Mouse (Mus musculus): ENCODE results near the gene Brd3. TPM values are rescaled to one million over a fixed set of nuclear protein-coding genes. Genes with fewer than 3 reads are reported as not detected.

The Brd3 gene
- total RNA-seq, 4 experiments from 2014 or later: 87.2 to 97.9 (median 91.9) TPM

DNA sequence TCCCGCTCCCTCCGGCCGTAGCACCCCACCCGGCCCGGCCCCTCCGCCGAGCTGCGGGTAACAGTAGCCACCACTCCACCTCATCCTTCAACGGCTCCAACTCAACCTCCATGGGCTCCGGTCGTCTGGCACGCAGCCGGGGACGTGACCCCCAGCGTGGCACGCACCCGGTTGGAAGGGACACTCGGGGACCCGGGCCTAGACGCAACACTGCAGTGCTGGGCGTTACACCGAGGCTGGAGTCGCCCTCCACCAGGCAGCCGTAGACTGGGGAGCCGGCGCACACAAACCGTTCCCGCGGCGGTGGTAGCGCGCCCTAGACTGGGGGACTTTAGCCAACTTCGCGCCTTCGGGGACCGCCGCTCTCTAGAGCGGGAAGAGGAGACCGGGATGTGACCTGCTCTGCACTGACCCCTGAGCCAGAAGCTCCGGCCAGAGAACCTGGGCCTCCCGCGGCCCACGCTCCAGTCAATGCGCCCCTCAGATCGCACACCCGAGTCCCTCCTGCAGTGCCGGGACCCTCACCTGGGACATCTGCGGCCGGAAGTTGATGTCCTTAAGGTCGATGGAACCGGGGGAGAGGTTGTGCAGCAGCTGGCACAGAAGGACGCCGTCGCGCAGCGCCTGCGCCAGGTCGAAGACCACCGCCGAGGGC, 81.6 kb downstream of the Brd3 start:
- no peak for DNase-seq

DNA sequence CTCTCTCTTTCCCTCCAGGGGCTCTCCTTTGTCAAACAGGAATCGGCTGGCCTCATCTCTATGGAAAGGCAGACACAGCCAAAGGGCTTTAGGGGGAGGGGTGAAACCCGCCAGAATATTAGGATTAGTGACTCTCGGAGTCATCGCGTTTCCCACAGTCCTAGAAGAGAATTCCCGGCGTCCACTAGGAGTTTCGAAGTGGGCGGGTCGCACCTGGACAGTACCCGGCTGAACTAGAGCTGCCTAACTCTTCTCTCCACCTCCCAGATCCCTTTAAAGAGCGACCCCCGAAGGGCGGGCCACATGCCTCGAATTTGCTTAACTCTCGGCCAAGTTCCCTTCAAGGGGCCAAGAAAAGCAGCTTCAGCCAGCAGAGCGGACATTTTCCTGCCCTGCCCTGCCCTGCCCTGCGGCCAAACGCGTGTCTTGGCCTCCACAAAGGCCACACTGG, 82.3 kb downstream of the Brd3 start:
- DNase-seq: no peak

DNA sequence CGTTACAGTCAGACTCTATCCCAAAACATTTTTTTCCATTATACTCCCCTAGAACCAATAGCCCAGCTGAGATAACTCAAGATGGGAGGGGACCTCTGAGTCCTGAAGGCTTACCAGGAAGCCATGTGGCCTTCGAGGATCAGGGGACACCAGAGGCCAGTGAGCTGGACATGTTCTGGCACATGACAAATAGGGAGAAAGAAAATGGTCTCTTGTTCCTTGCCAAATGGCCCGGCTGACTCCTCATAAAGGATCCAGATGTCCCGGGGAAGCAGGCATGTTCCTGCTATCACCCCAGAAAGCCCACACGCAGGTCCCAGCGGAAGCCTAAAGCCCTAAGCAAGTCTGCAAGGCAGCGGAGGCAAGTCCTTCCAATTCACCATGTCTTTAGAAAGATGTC, 83.9 kb downstream of the Brd3 start:
- no peak for DNase-seq

DNA sequence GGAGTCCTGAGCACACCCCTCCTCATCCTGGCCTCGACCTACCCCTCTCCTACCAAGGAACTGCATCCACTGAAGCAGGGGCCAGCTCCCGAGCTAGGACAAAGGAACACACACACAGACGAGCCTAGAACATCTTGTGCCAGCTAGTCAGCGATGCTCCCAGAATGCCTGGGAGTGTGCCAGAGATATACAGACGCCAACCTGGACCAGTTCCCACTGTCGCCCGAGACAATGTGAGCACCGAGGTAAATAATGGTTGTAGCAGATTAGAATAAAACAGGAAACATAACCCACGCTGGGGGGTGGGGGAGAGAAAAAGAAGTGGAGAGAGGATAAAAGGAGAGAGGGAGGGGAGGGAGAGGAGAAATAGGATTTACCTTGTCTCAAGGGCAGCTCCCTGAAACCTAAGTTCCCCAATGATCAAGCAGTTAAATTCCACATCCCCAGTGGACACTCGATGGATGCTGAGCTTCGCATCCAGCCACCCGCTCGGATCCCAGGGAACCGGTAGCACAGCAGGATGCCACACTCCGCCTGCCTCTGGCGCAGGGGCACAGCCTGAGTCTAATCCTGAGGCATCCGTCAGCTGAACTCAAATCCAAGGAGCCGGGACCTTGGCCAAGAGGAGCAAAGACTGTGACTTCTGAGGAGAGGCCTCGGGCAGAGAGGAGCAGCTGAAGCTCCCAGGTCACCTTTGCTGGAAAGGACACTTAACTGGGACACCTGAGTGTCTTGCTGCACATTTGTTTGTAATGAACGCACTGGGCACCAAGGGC, 86.0 kb downstream of the Brd3 start:
- no peak for DNase-seq

DNA sequence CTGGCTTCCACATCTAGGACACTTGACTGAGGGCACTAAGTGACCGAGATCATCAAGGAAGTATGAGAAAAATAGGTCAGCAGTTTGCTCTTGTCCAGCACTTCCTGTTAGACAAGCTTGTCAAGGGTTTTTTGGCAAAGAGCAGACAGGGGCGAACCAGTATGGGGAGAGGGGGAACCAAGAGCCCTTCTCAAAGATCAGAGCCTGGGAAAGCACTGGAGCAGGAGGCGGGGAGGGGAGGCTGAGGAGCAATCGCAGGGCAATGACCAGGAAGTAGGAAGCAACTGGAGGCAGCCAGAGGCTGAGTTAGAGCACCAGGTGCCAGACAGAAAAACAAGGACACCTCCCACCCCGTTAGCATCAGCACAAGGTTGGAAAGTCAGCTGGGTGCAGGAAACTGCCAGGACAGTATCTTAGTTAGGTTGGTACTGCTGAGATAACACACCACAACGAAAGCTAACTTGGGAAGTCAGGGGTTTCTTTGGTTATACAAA, 88.8 kb downstream of the Brd3 start:
- no peak for DNase-seq

DNA sequence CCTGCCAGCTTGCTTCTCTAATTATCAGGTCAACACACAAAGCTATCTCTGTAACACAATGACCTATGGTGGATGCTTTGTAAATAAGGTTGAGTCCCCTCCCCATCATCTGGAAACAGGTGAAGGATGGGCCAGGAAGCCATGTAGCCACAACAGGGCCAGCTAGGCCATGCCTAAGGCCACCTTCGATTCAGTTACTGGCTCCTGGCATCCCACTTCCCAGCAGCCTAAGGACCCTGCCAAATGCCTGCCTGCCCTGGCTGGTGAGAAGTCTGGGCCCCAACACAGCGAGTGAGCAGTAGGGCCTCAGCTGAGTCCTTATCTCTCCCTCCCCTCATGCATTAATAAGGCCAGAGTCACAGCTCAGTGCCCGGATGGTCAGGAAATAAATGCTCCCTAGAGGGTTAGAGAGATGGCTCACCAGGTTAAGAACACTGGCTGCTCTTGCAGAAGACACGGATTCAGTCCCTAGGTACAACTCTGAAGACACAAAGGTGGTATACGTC, 89.8 kb downstream of the Brd3 start:
- no peak for DNase-seq

DNA sequence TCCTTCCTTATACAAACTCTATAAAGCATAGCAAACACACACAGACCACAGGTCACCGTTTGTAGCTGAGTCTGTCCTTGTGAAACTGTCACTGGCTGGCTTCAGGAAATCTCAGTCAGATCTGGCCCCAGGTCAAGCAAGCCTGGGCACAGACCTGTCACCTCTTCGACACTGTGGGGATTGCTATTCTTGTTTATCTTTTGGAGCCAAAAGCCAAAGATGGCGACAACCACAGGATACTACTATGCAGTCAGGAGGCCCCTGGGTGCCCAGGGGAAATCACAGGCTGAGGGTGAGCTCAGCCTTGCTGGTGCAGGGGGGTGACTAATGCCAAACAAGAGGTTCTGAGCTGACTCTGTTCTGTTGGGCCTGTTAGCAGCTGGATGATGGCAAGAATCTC, 91.0 kb downstream of the Brd3 start:
- DNase-seq: no peak

DNA sequence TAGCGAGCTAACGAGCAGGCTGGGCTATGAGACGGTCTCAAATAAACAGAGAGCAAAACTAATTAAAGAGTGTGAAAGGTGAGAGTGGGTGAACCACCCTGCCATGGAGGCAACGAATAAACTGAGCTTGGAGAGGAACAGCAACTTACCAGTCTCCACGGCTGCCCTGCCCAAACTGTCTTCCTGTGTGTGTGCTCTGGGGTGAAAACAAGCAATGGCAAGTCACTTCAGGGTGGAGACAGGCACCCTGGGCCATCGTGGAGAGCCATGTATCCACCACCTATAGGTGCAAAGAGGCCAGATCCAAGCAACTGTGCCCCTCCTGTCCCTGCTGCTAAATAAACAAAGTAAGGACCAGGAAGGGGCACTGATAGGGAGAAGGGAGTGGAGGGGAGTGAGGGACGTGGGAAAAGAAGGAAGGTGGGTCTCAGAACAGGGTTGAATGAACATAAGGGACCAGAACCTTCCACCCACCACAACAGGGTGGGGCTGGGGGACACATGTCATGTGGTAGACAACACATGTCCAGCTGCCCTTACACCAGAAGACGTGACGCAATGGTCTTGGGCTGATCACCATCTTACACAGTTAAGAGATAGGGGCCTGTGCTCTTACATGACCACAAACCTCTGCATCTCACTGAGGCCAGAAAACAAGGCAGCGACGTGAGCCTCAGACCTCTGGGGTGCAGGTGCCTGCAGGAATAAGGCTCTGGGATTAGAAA, 92.2 kb downstream of the Brd3 start:
- no peak for DNase-seq

DNA sequence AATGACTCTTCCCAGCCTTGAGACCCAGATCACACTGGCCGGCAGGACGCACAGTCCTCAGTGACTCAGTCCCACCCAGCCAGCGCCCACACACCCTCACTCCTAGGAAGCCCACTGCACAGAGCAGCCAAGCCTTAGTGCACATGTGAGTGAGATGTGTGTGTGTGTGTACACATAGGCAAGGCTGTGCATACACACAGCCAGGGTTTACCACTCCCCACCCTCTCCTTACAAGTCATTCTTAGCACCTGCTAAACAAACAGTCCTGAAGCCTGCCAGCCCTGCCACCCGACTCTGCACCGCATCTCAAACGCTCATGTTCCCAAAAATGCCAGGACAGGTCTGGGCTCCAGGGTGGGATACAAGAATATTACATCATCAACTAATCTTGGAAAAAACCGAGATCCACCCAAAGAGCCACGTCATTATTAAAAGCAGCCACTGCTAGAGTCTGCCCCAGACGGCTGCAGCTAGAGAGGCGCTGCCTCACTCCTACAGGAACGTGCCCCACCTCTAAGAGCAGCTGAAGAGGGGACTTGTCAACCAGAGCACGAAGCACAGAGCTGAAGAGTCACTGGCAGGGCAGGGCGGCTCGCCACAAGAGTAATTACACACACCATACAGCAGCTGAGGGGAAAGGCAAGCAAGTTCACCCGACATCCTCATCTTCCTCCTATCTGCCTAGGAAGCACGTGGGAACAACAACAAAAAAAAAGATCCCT, 93.4 kb downstream of the Brd3 start:
- no peak for DNase-seq

DNA sequence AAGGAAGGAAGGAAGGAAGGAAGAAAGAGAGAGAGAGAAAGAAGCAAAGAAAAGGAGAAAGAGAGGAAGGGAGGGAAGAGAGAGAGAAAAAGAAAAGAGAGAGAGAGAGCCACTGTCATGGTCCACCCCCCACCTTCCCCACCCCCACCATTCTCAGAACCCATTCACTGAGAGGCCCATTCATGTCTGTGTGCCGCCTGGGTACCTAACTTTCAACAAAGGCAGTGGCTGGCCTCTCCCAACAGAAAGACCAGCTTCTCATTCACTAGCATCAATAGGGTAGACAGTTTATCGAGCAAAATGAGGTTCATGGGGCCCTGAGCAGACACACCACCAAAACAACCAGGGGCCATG, 93.9 kb downstream of the Brd3 start:
- DNase-seq: no peak

DNA sequence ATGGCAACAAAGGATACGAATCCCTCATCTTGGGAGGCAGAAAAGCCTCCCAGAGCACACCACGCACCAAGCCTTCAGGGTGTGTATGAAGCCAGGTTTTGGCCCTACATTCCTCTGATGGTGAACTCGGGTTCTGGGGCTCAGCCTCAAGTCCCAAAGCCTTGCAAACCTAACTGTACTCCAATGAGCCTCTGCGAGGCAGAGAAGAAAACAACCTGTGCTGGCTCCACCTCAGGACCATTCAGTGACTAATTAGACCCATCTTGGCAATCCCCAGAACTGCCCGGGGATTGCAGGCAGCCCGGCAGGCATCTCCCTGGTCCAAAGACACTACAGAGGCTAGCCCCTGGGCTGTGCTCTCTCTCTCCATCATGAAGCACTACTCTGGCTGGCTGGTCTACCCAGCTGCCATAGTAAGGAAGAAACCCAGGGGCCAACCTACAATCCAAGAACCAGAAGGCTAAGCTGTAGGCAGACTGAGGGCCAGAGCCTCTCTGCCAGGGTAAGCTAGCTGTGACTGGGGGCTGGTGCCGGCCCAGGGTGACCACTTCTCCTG, 95.1 kb downstream of the Brd3 start:
- DNase-seq: no peak

DNA sequence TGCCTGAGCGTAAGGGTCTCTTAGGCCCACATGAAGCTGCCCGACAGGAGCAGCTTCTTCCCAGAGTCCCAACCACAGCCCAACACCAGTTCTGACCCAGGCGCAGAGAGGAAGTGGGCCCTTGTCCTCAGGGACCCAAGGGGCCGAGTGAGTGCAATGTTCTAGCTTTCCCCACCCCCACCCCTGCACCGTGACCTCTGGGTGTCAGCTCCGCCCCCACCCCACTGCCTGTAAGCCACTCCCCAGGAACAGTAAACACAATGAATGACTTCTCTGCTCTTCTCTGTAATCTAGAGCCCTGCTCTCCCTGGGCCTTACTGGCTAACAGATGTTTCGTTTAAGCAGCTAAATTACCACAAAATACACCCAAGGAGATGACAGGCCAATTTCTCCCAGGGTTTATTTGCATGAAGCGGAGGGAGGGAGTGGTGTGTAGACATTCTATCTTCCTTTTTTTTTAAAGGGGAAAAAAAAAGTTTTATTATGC, 95.7 kb downstream of the Brd3 start:
- no peak for DNase-seq

DNA sequence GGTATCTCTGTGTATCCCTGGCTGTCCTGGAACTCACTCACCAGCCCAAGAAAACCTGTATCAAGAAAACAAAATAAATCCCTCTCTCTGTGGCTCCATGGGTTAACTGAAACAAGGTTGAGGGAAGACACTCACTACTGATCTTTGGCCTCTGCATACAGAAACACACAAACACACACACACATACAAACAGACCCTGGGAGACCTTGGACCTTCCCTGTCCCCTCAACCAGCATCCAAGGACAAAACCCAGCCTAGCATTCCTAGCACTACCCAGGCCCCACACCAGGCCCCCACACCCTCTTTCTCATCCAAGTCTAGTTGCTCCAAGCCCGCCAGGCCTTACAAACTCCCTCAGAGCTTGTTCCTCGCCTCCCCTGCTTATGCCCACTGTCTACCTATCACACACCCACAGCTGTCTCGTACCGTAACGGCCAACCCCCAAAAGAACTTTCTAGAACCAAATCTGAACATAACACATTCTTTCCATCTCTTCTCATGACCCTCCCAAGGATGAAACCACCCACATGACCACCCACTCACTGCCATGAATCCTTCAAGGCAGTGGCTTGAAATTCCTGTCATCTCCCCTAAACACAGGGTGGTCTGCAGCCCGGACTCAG, 96.8 kb downstream of the Brd3 start:
- DNase-seq: no peak

DNA sequence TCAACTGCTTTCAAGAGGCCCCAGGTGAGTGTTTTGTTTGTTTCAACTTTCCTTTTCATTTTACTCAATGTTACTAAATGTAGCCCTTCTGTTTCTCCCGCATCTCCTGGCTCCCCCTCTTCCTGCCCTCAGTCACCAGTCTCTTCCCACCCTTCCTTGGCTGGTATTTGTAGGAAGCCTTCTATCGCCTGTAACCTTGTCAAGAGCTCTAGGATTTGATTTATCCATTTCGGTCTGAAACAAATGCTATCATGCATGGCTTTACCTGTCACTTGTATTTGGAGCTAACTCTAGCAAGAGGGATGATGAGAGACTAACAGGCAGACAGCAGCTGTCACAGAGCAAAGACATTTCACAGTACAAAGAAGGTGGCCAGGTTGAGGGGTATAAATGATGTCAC, 99.3 kb downstream of the Brd3 start:
- no peak for DNase-seq

DNA sequence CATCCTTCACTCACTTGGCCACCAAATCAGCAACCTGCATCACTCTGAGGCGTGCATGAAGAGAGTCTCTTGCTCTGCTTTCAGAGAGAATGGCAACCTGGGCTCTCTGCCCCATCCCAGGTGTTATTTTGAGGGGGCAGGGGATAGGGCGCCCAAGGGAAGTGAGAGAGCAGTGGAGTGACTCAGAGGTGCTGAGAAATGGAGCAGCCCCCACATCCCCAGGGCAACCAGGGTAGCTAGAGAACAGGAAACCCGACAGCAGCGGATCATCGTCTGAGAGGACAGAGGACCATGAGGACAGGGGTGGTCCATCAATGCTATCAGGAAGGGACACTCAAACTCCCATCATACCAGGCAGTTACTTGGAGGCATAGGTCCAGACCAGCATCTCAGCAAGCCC, 100.5 kb downstream of the Brd3 start:
- DNase-seq: no peak

DNA sequence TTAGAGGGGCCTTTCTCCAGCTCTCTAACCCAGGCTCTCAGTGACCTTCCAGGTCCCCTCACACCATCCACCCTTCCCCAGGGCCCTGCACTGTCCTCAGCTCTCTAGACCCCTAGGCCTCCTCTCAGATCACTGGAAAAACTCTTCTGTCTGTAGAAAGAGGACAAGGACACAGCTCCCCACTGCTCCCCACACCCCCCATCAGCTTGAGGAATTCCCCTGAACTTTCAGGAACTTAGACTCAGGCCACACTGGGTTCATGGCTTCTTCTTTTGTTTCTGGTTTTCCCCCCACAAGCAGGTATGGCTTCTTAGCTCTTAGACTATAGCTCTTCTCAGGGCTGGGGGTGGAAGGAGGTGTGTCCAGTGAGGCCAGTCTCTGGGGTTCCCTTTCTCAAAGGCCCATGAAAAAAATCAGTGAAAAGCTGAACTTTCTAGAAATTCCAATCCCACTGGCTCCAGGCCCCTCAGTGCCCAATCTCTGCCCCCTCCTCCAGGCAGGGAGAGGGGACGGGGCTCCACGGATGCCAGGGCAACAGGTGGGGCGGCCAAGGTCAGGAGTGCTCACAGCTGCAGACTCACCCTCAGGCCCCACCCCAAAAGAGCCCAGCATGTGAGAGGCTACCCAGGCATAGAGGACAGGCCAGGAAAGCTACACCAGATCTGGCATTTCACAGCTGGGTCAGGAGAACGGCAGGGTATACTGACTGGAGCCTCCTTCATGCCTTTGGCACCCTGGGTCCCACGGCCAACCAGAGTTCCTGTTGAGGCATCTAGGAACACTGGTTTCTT, 102.2 kb downstream of the Brd3 start:
- no peak for DNase-seq

DNA sequence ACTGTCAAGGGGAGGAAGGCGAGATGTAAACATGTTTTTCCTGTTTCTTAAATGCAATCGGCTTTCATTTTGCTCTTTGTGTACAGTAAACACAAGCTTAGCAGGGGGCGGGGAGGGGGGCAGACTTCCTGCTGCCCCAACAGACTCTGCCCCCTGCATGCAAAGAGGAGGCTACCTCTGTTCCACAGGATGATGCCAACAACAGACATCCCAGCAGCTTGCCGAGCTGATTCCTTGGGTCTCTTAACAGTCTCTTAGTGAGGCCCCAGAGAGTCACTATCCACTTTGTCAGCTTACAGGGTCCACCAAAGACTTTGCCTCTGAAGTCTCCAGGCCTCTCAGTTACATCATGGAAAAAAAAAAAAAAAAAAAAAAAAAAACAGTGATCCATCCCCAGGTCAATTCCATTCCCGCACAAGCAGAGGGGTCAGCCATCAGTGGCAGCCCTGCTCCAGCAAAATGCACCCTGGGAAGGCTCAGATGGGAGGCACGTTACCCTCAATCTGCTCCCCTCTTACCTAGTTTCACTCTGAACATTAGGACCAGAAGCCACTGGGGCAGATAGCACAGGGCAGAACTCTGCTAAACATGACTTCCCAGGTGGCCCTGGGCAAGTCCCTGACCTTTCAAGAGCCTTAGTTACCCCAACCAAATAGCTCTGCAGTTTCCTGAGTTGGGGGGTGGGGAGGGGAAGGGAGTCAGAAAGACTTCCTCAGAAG, 102.9 kb downstream of the Brd3 start:
- DNase-seq: peak; percentile 51

DNA sequence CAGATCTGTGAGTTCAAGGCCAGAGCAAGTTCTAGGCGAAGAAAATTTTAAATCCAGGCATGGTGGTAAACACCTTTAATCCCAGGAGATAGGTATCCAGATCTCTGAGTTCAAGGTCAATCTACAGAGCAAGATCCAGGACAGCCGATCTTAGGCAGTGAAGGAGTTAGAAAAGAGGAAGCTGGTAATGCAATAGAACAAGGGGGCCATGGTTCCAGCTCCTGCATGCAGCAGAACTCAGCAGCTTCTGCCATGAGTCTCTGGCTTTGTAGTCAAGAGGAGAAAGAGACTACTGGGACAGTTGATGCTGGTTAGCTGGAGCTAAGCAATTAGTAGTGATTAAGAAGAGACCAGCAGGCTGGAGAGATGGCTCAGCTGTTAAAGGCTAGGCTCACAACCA, 105.9 kb downstream of the Brd3 start:
- no peak for DNase-seq

DNA sequence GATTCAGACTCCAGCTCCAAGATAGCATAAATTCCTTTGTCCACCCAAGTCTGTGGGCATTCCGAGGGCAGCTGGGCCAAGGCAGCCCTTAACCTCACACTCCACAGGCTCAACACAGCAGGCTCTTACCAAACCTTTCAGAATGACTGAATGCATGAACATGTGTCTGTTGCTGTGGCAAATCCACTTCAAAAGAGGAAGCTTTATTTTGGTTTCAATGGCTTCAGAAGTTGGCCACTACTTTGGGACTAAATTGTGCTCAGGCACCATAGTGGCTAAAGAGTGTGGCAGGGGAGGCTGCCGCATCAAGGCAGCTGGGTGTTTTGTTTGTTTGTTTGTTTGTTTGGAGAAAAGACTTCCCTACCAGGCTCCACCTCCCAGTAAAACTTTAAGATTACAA, 107.4 kb downstream of the Brd3 start:
- DNase-seq: no peak
